ENCODE assay signal across 8 mouse cellular contexts in the genomic region with DNA sequence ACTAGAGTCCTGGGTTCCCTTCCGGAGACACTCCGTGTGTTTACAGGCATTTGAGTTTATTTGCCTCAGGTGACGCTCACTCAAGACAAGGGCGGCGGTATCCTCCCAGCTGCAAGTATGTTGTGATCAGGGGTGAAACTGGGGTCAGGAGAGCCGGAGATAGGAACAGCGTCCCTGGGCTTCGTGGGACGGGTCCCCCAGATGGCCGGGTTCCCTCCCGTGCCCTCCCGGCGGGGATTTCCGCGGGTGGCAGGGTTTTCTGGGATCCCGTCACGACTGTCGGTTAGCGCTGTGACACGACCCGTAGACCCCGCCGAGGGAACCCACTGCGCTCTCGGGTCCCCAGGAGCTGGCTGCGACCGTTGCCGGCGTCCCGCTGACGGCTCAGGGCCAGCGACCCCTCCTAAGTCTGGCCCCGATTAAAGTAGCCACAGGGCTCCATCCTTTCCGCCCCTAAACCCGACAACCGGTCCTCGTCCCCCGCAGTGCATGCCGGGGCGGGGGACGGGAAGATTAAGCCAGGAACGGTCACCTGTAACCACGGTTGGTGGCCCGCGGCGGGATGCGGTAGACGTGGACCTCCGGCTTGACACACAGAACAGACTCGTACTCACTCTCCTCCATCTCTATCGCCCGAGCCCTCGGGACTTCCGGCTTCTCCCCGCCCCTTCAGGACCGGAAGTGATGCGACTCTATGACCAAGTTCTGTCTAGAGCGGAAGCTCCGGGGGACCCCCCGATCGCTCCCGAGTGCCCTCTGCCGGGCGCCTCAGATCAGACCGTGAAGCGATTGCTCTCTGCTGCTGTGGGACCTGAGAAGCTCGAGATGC. TPM values are rescaled to one million over a fixed set of nuclear protein-coding genes. Genes with fewer than 3 reads are reported as not detected.
A peak's percentile ranks its signal among the peaks of the same experiment; 100 is the strongest.
DNase-seq lines count a peak whose midpoint lies in the region; ATAC-seq lines count a peak whose summit lies in the region.

A gene (minus strand): TSS at position 677 of the 829 bp plus-strand sequence.

- 0 out of 2 replicates have a peak, but pooled peaks cover 5% of the 10 kb centered on the region for H3K4me1 ChIP-seq in hindbrain, embryonic 11.5 days (replicated peaks; ENCODE audit: control insufficient read depth, insufficient read depth, low read length)

- peak; percentile 91 for ATAC-seq in hindbrain, embryonic 11.5 days (ENCODE audit: low FRiP score)

- peak within 1 kb of the TSS; percentile 80 for H3K9ac ChIP-seq in hindbrain, embryonic 11.5 days (ENCODE audit: low read depth, low read length)

- H3K27ac ChIP-seq in hindbrain, embryonic 11.5 days (ENCODE audit: low read depth, low read length): no peak within 1 kb of the TSS

- H3K36me3 ChIP-seq in hindbrain, embryonic 11.5 days (ENCODE audit: control insufficient read depth, insufficient read depth, low read length): no peaks in the 10 kb centered on the region

- no peaks in the 10 kb centered on the region for H3K27me3 ChIP-seq in hindbrain, embryonic 11.5 days (ENCODE audit: control insufficient read depth, insufficient read depth, low read length)

- under 1% methylated on average over 66 of the region's 67 CpGs for WGBS in hindbrain, embryonic 11.5 days

- H3K9me3 ChIP-seq in hindbrain, embryonic 11.5 days (ENCODE audit: control insufficient read depth, low read length): no peaks in the 10 kb centered on the region

- peak; percentile 100 for DNase-seq in MN1 (ENCODE audit: low spot score)
- peak; percentile 95 for DNase-seq in cerebellum, adult 9-10 months
- DNase-seq in frontal cortex, adult 2 months (ENCODE audit: extremely low spot score in 1 of 2, low spot score in 1 of 2): peak; percentile 89 to 97
- peak; percentile 98 for DNase-seq in hindbrain, embryonic 11.5 days (ENCODE audit: low spot score)
- peak; percentile 94 to 97 for DNase-seq in layer of hippocampus, postnatal 10 days (ENCODE audit: low spot score in 2 of 2)
- peak; percentile 97 for DNase-seq in lung, postnatal 10 days
- peak; percentile 92 for DNase-seq in ovary, postnatal 36 days (ENCODE audit: low spot score)
- peak; percentile 96 for DNase-seq in thymus, postnatal 25 days

- peak within 1 kb of the TSS; percentile 78 for H3K4me3 ChIP-seq in hindbrain, embryonic 11.5 days (ENCODE audit: low read depth, low read length)

- H3K4me2 ChIP-seq in hindbrain, embryonic 11.5 days (replicated peaks; ENCODE audit: low read depth, low read length): peak within 1 kb of the TSS; percentile 64

RNA-seq across cellular contexts. Expression of the gene that starts here (rescaled TPM):
- polyA plus RNA-seq in frontal cortex, adult 2 months (2012; rRNA removed): 55.7 and 60.3 TPM in 2 replicates
- 50.8 and 51.7 TPM in 2 replicates for polyA plus RNA-seq in hindbrain, embryonic 11.5 days (2014; fragmentation: Nextera tagmentation; extraction: Ambion mirVana)
- 10 to 100 TPM; 43.7 to 48.4 TPM for total RNA-seq in layer of hippocampus, postnatal 10 days (2021)
